Comparison of ENCODE assay signal across 9 mouse cellular contexts in the genomic region with DNA sequence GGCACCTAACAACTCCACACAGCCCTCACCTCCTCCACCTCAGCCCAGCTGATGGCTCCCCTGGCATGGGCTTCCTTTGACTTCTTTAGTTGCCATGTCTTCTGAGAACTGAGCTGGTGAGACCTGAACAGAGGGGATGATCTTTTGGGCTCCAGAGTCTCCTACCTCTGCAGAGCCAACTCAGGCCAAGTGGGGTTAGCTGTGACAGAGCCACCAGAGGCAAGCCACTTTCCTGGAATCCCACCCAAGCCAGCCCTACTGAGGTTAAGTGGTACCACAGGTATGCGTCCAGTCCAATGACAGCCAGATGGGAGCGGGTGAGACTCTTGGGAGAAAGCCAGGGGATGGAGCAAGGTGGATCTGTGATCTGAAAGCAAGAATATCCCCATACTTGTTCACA. TPM values are rescaled to one million over a fixed set of nuclear protein-coding genes. Genes with fewer than 3 reads are reported as not detected.
DNase-seq lines count a peak whose midpoint lies in the region; ATAC-seq and TF ChIP-seq lines count a peak whose summit lies in the region.
"Had no signal": no experiment of that assay in that cellular context is flagged by ENCODE, and none has a peak within 500 bp of the region (broad histone marks: within the 10 kb centered on the region; RNA-seq: fewer than 3 reads in every experiment).

No protein-coding gene starts in this region.

- DNase-seq in heart, adult 8-10 months (ENCODE audit: low spot score) = no peak
- no peak for DNase-seq in lung, postnatal 14 days
- DNase-seq in adrenal gland, postnatal 10 days = no peak
- DNase-seq: thymus, postnatal 25 days had no signal

- 0 out of 2 replicates have a peak overlapping the region, but pooled peaks have one; percentile 87 for H3K4me3 ChIP-seq in heart, embryonic 13.5 days
- H3K4me3 ChIP-seq in lung, embryonic 15.5 days = peak overlapping the region; percentile 95; the same call in 1 of the 2 replicates
- peak overlapping the region; percentile 84 for H3K4me3 ChIP-seq in embryonic facial prominence, embryonic 15.5 days (replicated peaks)
- H3K4me3 ChIP-seq in myocyte = peak overlapping the region; percentile 97

- no peak overlapping the region for H3K4me2 ChIP-seq in heart, embryonic 13.5 days
- no peak overlapping the region for H3K4me2 ChIP-seq in lung, embryonic 15.5 days
- H3K4me2 ChIP-seq in embryonic facial prominence, embryonic 15.5 days (replicated peaks) = 0 out of 2 replicates have a peak overlapping the region, but pooled peaks have one; percentile 95
- no peak overlapping the region for H3K4me2 ChIP-seq in myocyte (ENCODE audit: low read depth)

- H3K27me3 ChIP-seq in heart, embryonic 13.5 days (replicated peaks) = no peaks in the 10 kb centered on the region
- H3K27me3 ChIP-seq in lung, embryonic 15.5 days = no peaks in the 10 kb centered on the region
- H3K27me3 ChIP-seq in embryonic facial prominence, embryonic 15.5 days = no peaks in the 10 kb centered on the region
- H3K27me3 ChIP-seq in myocyte (ENCODE audit: control insufficient read depth, insufficient read depth, insufficient read length) = no peaks in the 10 kb centered on the region
- H3K27me3 ChIP-seq: CH12.LX had no signal

- H3K27ac ChIP-seq in heart, embryonic 13.5 days (replicated peaks) = no peak overlapping the region
- H3K27ac ChIP-seq in lung, embryonic 15.5 days = no peak overlapping the region
- no peak overlapping the region for H3K27ac ChIP-seq in embryonic facial prominence, embryonic 15.5 days (replicated peaks)

- no peaks in the 10 kb centered on the region for H3K9me3 ChIP-seq in heart, embryonic 13.5 days
- H3K9me3 ChIP-seq in lung, embryonic 15.5 days = no peaks in the 10 kb centered on the region
- no peaks in the 10 kb centered on the region for H3K9me3 ChIP-seq in embryonic facial prominence, embryonic 15.5 days (replicated peaks)

- H3K4me1 ChIP-seq in heart, embryonic 13.5 days = peaks cover 40% of the 10 kb centered on the region
- peaks cover 33% of the 10 kb centered on the region for H3K4me1 ChIP-seq in lung, embryonic 15.5 days
- H3K4me1 ChIP-seq in embryonic facial prominence, embryonic 15.5 days = peaks cover 47% of the 10 kb centered on the region

- WGBS in heart, embryonic 13.5 days = 80% methylated on average over 2 of the region's 2 CpGs
- WGBS in lung, embryonic 15.5 days = 90% methylated on average over 2 of the region's 2 CpGs
- 89% methylated on average over 2 of the region's 2 CpGs for WGBS in embryonic facial prominence, embryonic 15.5 days

- H3K36me3 ChIP-seq in heart, embryonic 13.5 days = peaks cover 67% of the 10 kb centered on the region
- peaks cover 42% of the 10 kb centered on the region for H3K36me3 ChIP-seq in lung, embryonic 15.5 days
- H3K36me3 ChIP-seq in embryonic facial prominence, embryonic 15.5 days = peaks cover 60% of the 10 kb centered on the region
- peaks cover 5% of the 10 kb centered on the region for H3K36me3 ChIP-seq in myocyte (ENCODE audit: control insufficient read depth, insufficient read depth)

- TF ChIP-seq POLR2A in myocyte (IDR thresholded peaks at IDR 0.05; ENCODE audit: insufficient read length, low read depth) = no peak

- ATAC-seq in heart, embryonic 13.5 days (ENCODE audit: extremely low read depth, insufficient number of reproducible peaks, low FRiP score, low TSS enrichment) = no peak
- ATAC-seq in lung, embryonic 15.5 days (ENCODE audit: borderline replicate concordance, extremely low read depth, low FRiP score, low TSS enrichment) = no peak
- ATAC-seq in embryonic facial prominence, embryonic 15.5 days (ENCODE audit: insufficient number of reproducible peaks, low FRiP score, low TSS enrichment, low read depth) = no peak

- H3ac ChIP-seq in myocyte (ENCODE audit: control insufficient read depth, insufficient read length) = no peak overlapping the region

- no peak overlapping the region for H3K9ac ChIP-seq in heart, embryonic 13.5 days
- H3K9ac ChIP-seq in lung, embryonic 15.5 days = no peak overlapping the region
- H3K9ac ChIP-seq in embryonic facial prominence, embryonic 15.5 days = no peak overlapping the region

- H3K79me2 ChIP-seq in myocyte (ENCODE audit: control insufficient read depth, insufficient read depth) = peaks cover 12% of the 10 kb centered on the region

TF ChIP-seq in myocyte, 11 proteins besides CTCF, POLR2A, EP300 and RAD21:
- no peak for TF ChIP-seq USF1 (IDR thresholded peaks at IDR 0.05; ENCODE audit: low read depth)

RNA-seq across cellular contexts. Expression of gene Eme2, which starts 1.6 kb away (rescaled TPM):
- 20.7 and 22.5 TPM in 2 replicates for polyA plus RNA-seq in heart, embryonic 13.5 days (2015; fragmentation: Nextera tagmentation; extraction: Ambion mirVana)
- total RNA-seq in heart, adult 8-10 months (2022) = 10 to 100 TPM; 19.4 to 23.5 (median 21.1) TPM
- polyA plus RNA-seq in lung, embryonic 15.5 days (2015; fragmentation: Nextera tagmentation; extraction: Ambion mirVana) = 28.5 and 30.4 TPM in 2 replicates
- polyA plus RNA-seq in embryonic facial prominence, embryonic 15.5 days (2015; fragmentation: Nextera tagmentation; extraction: Ambion mirVana) = 28.5 and 32.6 TPM in 2 replicates
- polyA plus RNA-seq in myocyte (2012; fragmentation: generic; extraction: Trizol) = 12.5 TPM
- total RNA-seq in adrenal gland, postnatal 10 days (2021) = 10 to 100 TPM; 30.2 to 45.4 TPM

RNA-seq across cellular contexts. Expression of gene Mrps34, which starts 1.6 kb away (rescaled TPM):
- polyA plus RNA-seq in heart, embryonic 13.5 days (2015; fragmentation: Nextera tagmentation; extraction: Ambion mirVana) = 79.2 and 81.5 TPM in 2 replicates
- total RNA-seq in heart, adult 8-10 months (2022) = 100 to 1,000 TPM in 2 of 4 experiments, 10 to 100 TPM in 2; 88.8 to 125 (median 109) TPM
- polyA plus RNA-seq in lung, embryonic 15.5 days (2015; fragmentation: Nextera tagmentation; extraction: Ambion mirVana) = 89.0 and 92.0 TPM in 2 replicates
- 86.8 and 92.3 TPM in 2 replicates for polyA plus RNA-seq in embryonic facial prominence, embryonic 15.5 days (2015; fragmentation: Nextera tagmentation; extraction: Ambion mirVana)
- polyA plus RNA-seq in myocyte (2012; fragmentation: generic; extraction: Trizol) = 142 TPM
- 100 to 1,000 TPM; 123 to 140 TPM for total RNA-seq in adrenal gland, postnatal 10 days (2021)

RNA-seq across cellular contexts. Expression of gene Nme3, which starts 3.0 kb away (rescaled TPM):
- polyA plus RNA-seq in heart, embryonic 13.5 days (2015; fragmentation: Nextera tagmentation; extraction: Ambion mirVana) = 32.0 and 41.0 TPM in 2 replicates
- total RNA-seq in heart, adult 8-10 months (2022) = 10 to 100 TPM; 29.0 to 31.4 (median 29.5) TPM
- polyA plus RNA-seq in lung, embryonic 15.5 days (2015; fragmentation: Nextera tagmentation; extraction: Ambion mirVana) = 67.1 and 78.5 TPM in 2 replicates
- 48.2 and 52.0 TPM in 2 replicates for polyA plus RNA-seq in embryonic facial prominence, embryonic 15.5 days (2015; fragmentation: Nextera tagmentation; extraction: Ambion mirVana)
- polyA plus RNA-seq in myocyte (2012; fragmentation: generic; extraction: Trizol) = 23.7 TPM
- total RNA-seq in adrenal gland, postnatal 10 days (2021) = 10 to 100 TPM; 43.6 to 51.3 TPM

RNA-seq across cellular contexts. Expression of gene Spsb3, which starts 6.8 kb away (rescaled TPM):
- 27.8 and 29.9 TPM in 2 replicates for polyA plus RNA-seq in heart, embryonic 13.5 days (2015; fragmentation: Nextera tagmentation; extraction: Ambion mirVana)
- 10 to 100 TPM; 25.8 to 29.3 (median 27.7) TPM for total RNA-seq in heart, adult 8-10 months (2022)
- 41.7 and 44.2 TPM in 2 replicates for polyA plus RNA-seq in lung, embryonic 15.5 days (2015; fragmentation: Nextera tagmentation; extraction: Ambion mirVana)
- polyA plus RNA-seq in embryonic facial prominence, embryonic 15.5 days (2015; fragmentation: Nextera tagmentation; extraction: Ambion mirVana) = 43.5 and 45.3 TPM in 2 replicates
- polyA plus RNA-seq in myocyte (2012; fragmentation: generic; extraction: Trizol) = 46.6 TPM
- total RNA-seq in adrenal gland, postnatal 10 days (2021) = 10 to 100 TPM; 31.5 to 35.6 TPM

RNA-seq across cellular contexts. Expression of gene Nubp2, which starts 7.1 kb away (rescaled TPM):
- 36.1 and 41.4 TPM in 2 replicates for polyA plus RNA-seq in heart, embryonic 13.5 days (2015; fragmentation: Nextera tagmentation; extraction: Ambion mirVana)
- total RNA-seq in heart, adult 8-10 months (2022) = 10 to 100 TPM; 17.2 to 20.1 (median 19.2) TPM
- 54.4 and 56.6 TPM in 2 replicates for polyA plus RNA-seq in lung, embryonic 15.5 days (2015; fragmentation: Nextera tagmentation; extraction: Ambion mirVana)
- 48.9 and 49.6 TPM in 2 replicates for polyA plus RNA-seq in embryonic facial prominence, embryonic 15.5 days (2015; fragmentation: Nextera tagmentation; extraction: Ambion mirVana)
- 38.5 TPM for polyA plus RNA-seq in myocyte (2012; fragmentation: generic; extraction: Trizol)
- total RNA-seq in adrenal gland, postnatal 10 days (2021) = 10 to 100 TPM; 42.2 to 43.7 TPM
